Comparison of ENCODE assay signal across 8 mouse cellular contexts in genomic region chr10:19933511-19934383, GRCm38 (mm10). TPM values are rescaled to one million over a fixed set of nuclear protein-coding genes. Genes with fewer than 3 reads are reported as not detected.
A peak's percentile ranks its signal among the peaks of the same experiment; 100 is the strongest.
DNase-seq lines count a peak whose midpoint lies in the region; ATAC-seq and TF ChIP-seq lines count a peak whose summit lies in the region.

No protein-coding gene starts in this region.

- no peak for TF ChIP-seq POLR2A in cortical plate, adult 2 months (IDR thresholded peaks at IDR 0.05; ENCODE audit: extremely low read depth, insufficient read depth, low read length)

- in situ Hi-C loops in Patski (cut with MboI; ENCODE audit: low pct_unique_long_range_greater_than_20kb) = loop anchor here (25.0 kb wide), 1 partner anchor 379 kb away; the partner anchor contains the start of gene Bclaf1

- POLR2A ChIA-PET in Patski (lab: Charles Lee) = interaction anchor here (0.7 to 2.9 kb wide), 5 partner anchors 57 to 225 kb away, joined by 3 to 10 read pairs (median 3); no protein-coding TSS in a partner anchor

- no peaks in the 10 kb centered on the region for H3K9me3 ChIP-seq in intestine, embryonic 14.5 days (ENCODE audit: control insufficient read depth, low read length)
- H3K9me3 ChIP-seq in megakaryocyte, embryonic 14.5 days = no peaks in the 10 kb centered on the region

- H3K9ac ChIP-seq in intestine, embryonic 14.5 days (ENCODE audit: low read length) = peak overlapping the region; percentile 64

- H3K27ac ChIP-seq in cortical plate, adult 2 months (ENCODE audit: insufficient read depth, low read length) = peak overlapping the region; percentile 98
- peak overlapping the region; percentile 77 for H3K27ac ChIP-seq in intestine, embryonic 14.5 days (ENCODE audit: low read depth)

- WGBS in intestine, embryonic 14.5 days = under 1% methylated on average over 71 of the region's 97 CpGs

- no peaks in the 10 kb centered on the region for H3K27me3 ChIP-seq in Patski
- H3K27me3 ChIP-seq in intestine, embryonic 14.5 days (replicated peaks; ENCODE audit: control insufficient read depth, insufficient read depth, low read length) = peaks cover 2% of the 10 kb centered on the region; the same call in 1 of the 2 replicates
- no peaks in the 10 kb centered on the region for H3K27me3 ChIP-seq in megakaryocyte, embryonic 14.5 days (replicated peaks)

- CTCF ChIA-PET in Patski (lab: Charles Lee) = interaction anchor here (0.6 to 3.5 kb wide), 19 partner anchors 12 to 191 kb away, joined by 3 to 31 read pairs (median 4); no protein-coding TSS in a partner anchor

- intact Hi-C loops in left cerebral cortex, postnatal 10 days (cut with DNase I) = loop anchor here (1.0 to 5.0 kb wide), 2 partner anchors 140 to 184 kb away; no protein-coding TSS in a partner anchor

- peak overlapping the region; percentile 74 for H3K4me2 ChIP-seq in intestine, embryonic 14.5 days (ENCODE audit: low read length)

- ATAC-seq in Patski = peak; percentile 85
- ATAC-seq in intestine, embryonic 14.5 days (replicated peaks; ENCODE audit: low FRiP score, low TSS enrichment, low read depth) = peak; percentile 93

- no peak for TF ChIP-seq CTCF in Patski (IDR thresholded peaks at IDR 0.05)
- no peak for TF ChIP-seq CTCF in cortical plate, adult 2 months (IDR thresholded peaks at IDR 0.05; ENCODE audit: extremely low read depth, insufficient read depth, low read length)

- no peak for DNase-seq in Patski (ENCODE audit: low read depth, low spot score)
- peak; percentile 87 for DNase-seq in gastrocnemius, postnatal 25 days
- DNase-seq in intestine, embryonic 14.5 days (ENCODE audit: low spot score) = peak; percentile 91
- peak; percentile 59 to 85 for DNase-seq in left cerebral cortex, postnatal 10 days (ENCODE audit: extremely low spot score in 1 of 2, low spot score in 2 of 2)
- DNase-seq in right cerebral cortex, adult 18-20 months = peak; percentile 83
- peak; percentile 91 for DNase-seq in urinary bladder, adult 2 months (ENCODE audit: low spot score)

- peak overlapping the region; percentile 86 for H3K4me3 ChIP-seq in cortical plate, adult 2 months (ENCODE audit: insufficient read depth, low read length)
- H3K4me3 ChIP-seq in intestine, embryonic 14.5 days (ENCODE audit: low read depth, low read length) = peak overlapping the region; percentile 74
- peak overlapping the region; percentile 98 for H3K4me3 ChIP-seq in megakaryocyte, embryonic 14.5 days (replicated peaks)

- peaks cover 3% of the 10 kb centered on the region; the same call in 1 of the 2 replicates for H3K4me1 ChIP-seq in cortical plate, adult 2 months (ENCODE audit: control insufficient read depth, insufficient read depth, low read length)
- H3K4me1 ChIP-seq in intestine, embryonic 14.5 days (replicated peaks; ENCODE audit: control insufficient read depth, insufficient read depth, low read length) = peaks cover 12% of the 10 kb centered on the region
- H3K4me1 ChIP-seq in megakaryocyte, embryonic 14.5 days = peaks cover 46% of the 10 kb centered on the region

- no peaks in the 10 kb centered on the region for H3K36me3 ChIP-seq in intestine, embryonic 14.5 days (ENCODE audit: control insufficient read depth, insufficient read depth, low read length)
- no peaks in the 10 kb centered on the region for H3K36me3 ChIP-seq in megakaryocyte, embryonic 14.5 days (replicated peaks; ENCODE audit: low read length)

RNA-seq across cellular contexts. Expression of gene Map3k5, which starts 0.5 kb away (rescaled TPM):
- polyA plus RNA-seq in Patski (2021) = 14.8 TPM
- 17.2 and 19.6 TPM in 2 replicates for polyA plus RNA-seq in cortical plate, adult 2 months (2012; rRNA removed)
- 10 to 100 TPM in 1 of 2 experiments, 1 to 10 TPM in 1; 7.9 to 10.7 TPM for total RNA-seq in gastrocnemius, postnatal 25 days (2021)
- 2.8 and 3.1 TPM in 2 replicates for polyA plus RNA-seq in intestine, embryonic 14.5 days (2014; fragmentation: Nextera tagmentation; extraction: Ambion mirVana)
- 10 to 100 TPM; 36.5 to 39.3 TPM for total RNA-seq in left cerebral cortex, postnatal 10 days (2021)
- polyA plus RNA-seq in megakaryocyte, embryonic 14.5 days (2012; ENCODE audit: insufficient read depth, low replicate concordance) = 1.2 and 1.3 TPM in 2 replicates
- polyA plus RNA-seq in urinary bladder, adult 2 months (2012; rRNA removed) = 20.6 and 23.3 TPM in 2 replicates

RNA-seq across cellular contexts. Expression of gene Pex7, which starts 26.3 kb away (rescaled TPM):
- polyA plus RNA-seq in Patski (2021) = 43.4 TPM
- polyA plus RNA-seq in cortical plate, adult 2 months (2012; rRNA removed) = 35.4 and 35.8 TPM in 2 replicates
- 10 to 100 TPM; 14.6 to 15.6 TPM for total RNA-seq in gastrocnemius, postnatal 25 days (2021)
- 41.1 and 41.3 TPM in 2 replicates for polyA plus RNA-seq in intestine, embryonic 14.5 days (2014; fragmentation: Nextera tagmentation; extraction: Ambion mirVana)
- 10 to 100 TPM; 23.3 to 26.6 TPM for total RNA-seq in left cerebral cortex, postnatal 10 days (2021)
- 8.1 TPM in 1 of 2 replicates, not detected in the other for polyA plus RNA-seq in megakaryocyte, embryonic 14.5 days (2012; ENCODE audit: insufficient read depth, low replicate concordance)
- 29.6 and 38.2 TPM in 2 replicates for polyA plus RNA-seq in urinary bladder, adult 2 months (2012; rRNA removed)
